Mouse (Mus musculus) lung, postnatal 0 days (tissue): ENCODE measurements at regions not wholly inside any gene's neighbourhood (a gene's known extent, or its start where the extent isn't known, plus 50 kb on each side); places are given as distances from the start of the nearest gene placed in this dataset.

Experiments used
- ATAC-seq: fragments of 200-750 bp; cut with Nextera tagmentation; 2 replicates; pipeline ENCODE4 v1.8.0; 2017; ENCODE audit warnings: moderate library complexity
- DNase-seq: peaks from one replicate; pipeline ENCODE4 v3.0.0-alpha.2; 2016; ENCODE audit warnings: low spot score
- H3K27ac ChIP-seq: fragments of 300-500 bp; sonication (generic); 2 replicates; pipeline ENCODE4 v1.5.1; 2014; ENCODE audit warnings: antibody characterized with exemption, mild to moderate bottlenecking, low read length, mixed read lengths
- H3K27me3 ChIP-seq: fragments of 300-500 bp; sonication (generic); replicated peaks from 2 replicates; pipeline ENCODE4 v1.6.1; 2014; ENCODE audit warnings: low read length, mixed read lengths; ENCODE audit not compliant: insufficient read depth
- H3K36me3 ChIP-seq: fragments of 300-500 bp; sonication (generic); 2 replicates; pipeline ENCODE4 v1.6.1; 2014; ENCODE audit warnings: low read length, mixed read lengths; ENCODE audit not compliant: insufficient read depth
- H3K4me1 ChIP-seq: fragments of 300-500 bp; sonication (generic); 2 replicates; pipeline ENCODE4 v1.6.1; 2014; ENCODE audit warnings: antibody characterized with exemption, low read depth, low read length, mixed read lengths; ENCODE audit not compliant: insufficient read depth
- H3K4me2 ChIP-seq: fragments of 300-500 bp; sonication (generic); replicated peaks from 2 replicates; pipeline ENCODE4 v1.6.1; 2014; ENCODE audit warnings: low read depth, mild to moderate bottlenecking, low read length, moderate library complexity, mixed read lengths
- H3K4me3 ChIP-seq: fragments of 300-500 bp; sonication (generic); 2 replicates; pipeline ENCODE4 v1.5.1; 2014; ENCODE audit warnings: low read depth, low read length
- H3K9ac ChIP-seq: fragments of 300-500 bp; sonication (generic); replicated peaks from 2 replicates; pipeline ENCODE4 v1.6.1; 2014; ENCODE audit warnings: low read depth, mild to moderate bottlenecking
- H3K9me3 ChIP-seq: fragments of 300-500 bp; sonication (generic); 2 replicates; pipeline ENCODE4 v1.6.1; 2016; ENCODE audit warnings: low read length, mixed read lengths
- CTCF ChIP-seq: IDR thresholded peaks from 2 replicates; pipeline ENCODE4 v1.5.1; 2016; ENCODE audit warnings: antibody characterized with exemption, mild to moderate bottlenecking
- EP300 ChIP-seq: IDR thresholded peaks from 2 replicates; pipeline ENCODE4 v1.6.1; 2016; ENCODE audit warnings: antibody characterized with exemption, mild to moderate bottlenecking, control low read depth
- WGBS: fragments of 180-500 bp; shearing (Covaris S2); extraction: QIAGEN DNeasy Blood & Tissue Kit; methylation state at CpG from one replicate; pipeline ENCODE4 v1.1.7; 2014; 5-methylcytosine and 5-hydroxymethylcytosine counted together

- 50% methylated on average over 5 of the region's 5 CpGs for WGBS
- no peaks in the 10 kb centered on the region for H3K36me3 ChIP-seq
- H3K27ac ChIP-seq, result no peak overlapping the region
- H3K9ac ChIP-seq, result no peak overlapping the region
- no peak overlapping the region for H3K4me3 ChIP-seq
- no peak overlapping the region for H3K4me2 ChIP-seq
- no peak for DNase-seq
- TF ChIP-seq CTCF, result no peak
- TF ChIP-seq EP300, result no peak
- ATAC-seq, result no peak
- no peaks in the 10 kb centered on the region for H3K9me3 ChIP-seq
- no peaks in the 10 kb centered on the region for H3K4me1 ChIP-seq
- H3K27me3 ChIP-seq, result no peaks in the 10 kb centered on the region
These were observed 81.6 kb upstream of the 1700020N01Rik start for GRCm38 (mm10) chr10:21511386-21511785.

GRCm38 (mm10) chr10:21512486-21512885 lies 80.5 kb upstream of the 1700020N01Rik start:
- no peaks in the 10 kb centered on the region for H3K9me3 ChIP-seq
- no peaks in the 10 kb centered on the region for H3K4me1 ChIP-seq
- no peak overlapping the region for H3K27ac ChIP-seq
- no peaks in the 10 kb centered on the region for H3K27me3 ChIP-seq
- no peak for TF ChIP-seq EP300
- no peak for TF ChIP-seq CTCF
- ATAC-seq (no peak), DNase-seq (no peak)
- no peaks in the 10 kb centered on the region for H3K36me3 ChIP-seq
- H3K4me2 ChIP-seq, result no peak overlapping the region
- H3K4me3 ChIP-seq, result no peak overlapping the region
- H3K9ac ChIP-seq, result no peak overlapping the region
- WGBS, result 81% methylated on average over 13 of the region's 13 CpGs

DNA sequence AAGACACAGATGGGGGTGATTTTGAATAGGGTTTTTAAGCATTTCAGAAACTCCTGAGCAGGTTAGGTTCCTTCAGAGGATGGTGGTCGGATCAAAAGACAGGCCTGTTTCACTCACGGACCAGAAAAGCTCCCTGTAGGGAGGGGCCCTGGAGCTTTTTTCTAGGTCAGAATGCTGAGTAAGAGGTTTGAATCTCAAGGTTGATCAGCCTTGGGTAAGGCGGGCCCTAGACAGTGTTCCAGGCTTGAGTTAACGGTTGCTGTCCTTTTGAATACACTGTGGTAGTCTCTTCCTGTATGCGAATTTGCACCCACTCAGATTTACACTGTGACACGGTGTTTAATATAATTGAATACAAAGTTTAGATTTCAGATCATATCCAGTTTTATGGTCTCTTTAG lies 75.2 kb upstream of the 1700020N01Rik start:
- DNase-seq, result no peak
- Histone ChIP-seq H3K9me3 (no peaks in the 10 kb centered on the region), H3K4me1 (no peaks in the 10 kb centered on the region), H3K4me3 (no peak overlapping the region), H3K9ac (no peak overlapping the region), H3K27ac (no peak overlapping the region), H3K36me3 (no peaks in the 10 kb centered on the region), H3K27me3 (no peaks in the 10 kb centered on the region), H3K4me2 (no peak overlapping the region)
- WGBS, result 87% methylated on average over 6 of the region's 6 CpGs
- TF ChIP-seq EP300 (no peak), CTCF (no peak)
- no peak for ATAC-seq

GRCm38 (mm10) chr10:21520854-21521253 lies 72.1 kb upstream of the 1700020N01Rik start:
- no peak overlapping the region for H3K4me2 ChIP-seq
- TF ChIP-seq EP300 (no peak), CTCF (no peak)
- 80% methylated on average over 9 of the region's 9 CpGs for WGBS
- H3K9me3 ChIP-seq, result no peaks in the 10 kb centered on the region
- no peak overlapping the region for H3K9ac ChIP-seq
- no peak for ATAC-seq
- H3K27ac ChIP-seq, result no peak overlapping the region
- H3K36me3 ChIP-seq, result no peaks in the 10 kb centered on the region
- H3K4me3 ChIP-seq, result no peak overlapping the region
- no peaks in the 10 kb centered on the region for H3K27me3 ChIP-seq
- DNase-seq, result no peak
- no peaks in the 10 kb centered on the region for H3K4me1 ChIP-seq

DNA sequence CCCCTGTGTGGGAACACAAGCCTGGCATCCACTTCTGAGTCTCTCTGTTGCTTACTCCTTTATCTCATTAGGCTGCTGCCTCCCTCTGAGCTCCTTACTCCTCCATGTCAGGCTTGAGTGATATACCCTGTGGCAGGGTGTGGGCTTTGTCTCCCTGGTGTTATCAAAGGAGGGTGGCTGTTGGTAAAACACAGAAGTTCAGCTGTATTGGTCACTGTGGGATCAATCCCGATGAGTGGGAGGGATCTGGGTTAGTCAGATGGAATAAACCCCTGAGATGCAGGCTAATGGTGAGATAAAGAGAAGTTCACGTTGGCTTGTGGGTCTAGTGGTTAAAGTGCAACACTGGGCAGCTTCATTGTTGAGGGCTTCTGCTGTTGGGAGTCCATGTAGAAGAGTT lies 67.4 kb upstream of the 1700020N01Rik start:
- Histone ChIP-seq H3K4me3 (no peak overlapping the region), H3K9me3 (no peaks in the 10 kb centered on the region), H3K4me1 (no peaks in the 10 kb centered on the region), H3K9ac (no peak overlapping the region), H3K27me3 (no peaks in the 10 kb centered on the region), H3K27ac (no peak overlapping the region), H3K4me2 (no peak overlapping the region), H3K36me3 (no peaks in the 10 kb centered on the region)
- ATAC-seq, result no peak
- WGBS, result 51% methylated on average over 2 of the region's 2 CpGs
- no peak for DNase-seq
- TF ChIP-seq EP300, result no peak
- TF ChIP-seq CTCF, result no peak

DNA sequence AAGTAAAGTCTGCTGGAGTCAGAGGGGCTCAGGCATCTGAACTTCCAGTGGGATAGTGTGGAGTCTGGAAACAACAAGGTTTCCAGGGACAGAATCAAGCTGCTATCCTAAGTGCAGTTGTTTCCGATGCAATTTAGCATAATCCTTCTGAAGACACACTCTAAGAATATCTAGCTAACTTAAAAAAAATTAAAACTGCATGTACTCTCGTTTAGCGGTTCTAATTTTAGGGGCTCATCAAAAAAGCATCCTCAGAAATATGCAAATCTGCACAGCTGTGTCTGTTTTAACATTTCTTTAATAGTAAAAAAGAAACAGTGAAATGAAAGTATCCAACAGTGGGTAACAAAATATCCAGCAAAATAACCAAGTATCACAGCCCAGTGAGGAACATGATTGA lies 64.5 kb upstream of the 1700020N01Rik start:
- H3K27me3 ChIP-seq, result no peaks in the 10 kb centered on the region
- H3K4me2 ChIP-seq, result no peak overlapping the region
- TF ChIP-seq EP300, result no peak
- TF ChIP-seq CTCF, result no peak
- no peaks in the 10 kb centered on the region for H3K36me3 ChIP-seq
- H3K4me3 ChIP-seq, result no peak overlapping the region
- no peaks in the 10 kb centered on the region for H3K4me1 ChIP-seq
- no peak overlapping the region for H3K9ac ChIP-seq
- 88% methylated on average over 3 of the region's 3 CpGs for WGBS
- no peaks in the 10 kb centered on the region for H3K9me3 ChIP-seq
- no peak for DNase-seq
- no peak overlapping the region for H3K27ac ChIP-seq
- no peak for ATAC-seq

DNA sequence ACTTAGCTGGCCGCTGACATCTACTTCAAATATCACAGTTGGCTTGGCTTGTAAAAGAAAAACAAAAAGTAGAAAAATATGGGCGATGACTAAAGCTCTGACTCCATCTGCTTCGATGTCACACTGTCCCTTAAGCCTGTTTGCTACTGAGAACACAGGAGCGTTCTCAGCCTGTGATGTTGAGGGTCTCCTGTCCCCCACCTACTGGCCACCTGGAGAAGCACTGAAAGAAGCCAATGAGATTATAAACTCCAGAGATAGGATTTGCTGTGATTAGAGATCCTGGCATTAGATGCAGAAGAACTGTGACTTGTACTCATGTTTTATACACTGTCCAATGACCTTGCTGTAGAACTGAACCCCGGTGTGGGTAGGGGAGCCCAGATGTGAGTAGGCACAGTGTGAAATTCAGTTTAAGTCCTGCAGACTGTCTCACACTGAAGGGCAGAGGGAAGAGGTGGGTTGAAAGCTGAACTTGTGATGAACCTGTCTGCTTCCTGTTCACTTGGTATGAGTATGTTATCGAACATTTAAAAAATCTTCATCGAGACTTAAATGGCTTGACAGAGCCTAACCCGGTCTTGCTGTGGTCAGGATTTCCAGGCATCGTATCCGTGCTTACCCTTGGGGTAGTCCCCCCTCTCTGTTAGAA lies 63.7 kb upstream of the 1700020N01Rik start:
- Histone ChIP-seq H3K9me3 (no peaks in the 10 kb centered on the region), H3K4me3 (no peak overlapping the region), H3K4me2 (no peak overlapping the region), H3K27me3 (no peaks in the 10 kb centered on the region), H3K27ac (no peak overlapping the region), H3K4me1 (no peaks in the 10 kb centered on the region), H3K9ac (no peak overlapping the region), H3K36me3 (no peaks in the 10 kb centered on the region)
- 0 out of 2 replicates have a peak, but pooled peaks have one; percentile 20 for TF ChIP-seq CTCF
- no peak for TF ChIP-seq EP300
- DNase-seq, result no peak
- 65% methylated on average over 10 of the region's 10 CpGs for WGBS
- no peak for ATAC-seq
